Mouse (Mus musculus) heart, adult 2 months (tissue): ENCODE data around the gene Sytl2.

Experiments used
- CTCF ChIP-seq: fragments of 200-600 bp; IDR thresholded peaks from 2 replicates; pipeline ENCODE4 v1.8.1; 2022; ENCODE audit warnings: antibody characterized with exemption, mild to moderate bottlenecking, moderate library complexity
- POLR2A ChIP-seq: fragments of 200-500 bp; IDR thresholded peaks from 2 replicates; pipeline ENCODE4 v1.6.1; 2011; ENCODE audit warnings: mild to moderate bottlenecking, low read depth, low read length, control low read depth; ENCODE audit not compliant: insufficient read depth

- peak; percentile 67 for TF ChIP-seq CTCF
- no peak for TF ChIP-seq POLR2A
These were observed 21.7 kb upstream of the Sytl2 start for GRCm38 (mm10) chr7:90280274-90280875.
